Mouse (Mus musculus) layer of hippocampus, adult 8-10 months (tissue): ENCODE measurements around the gene Zfp148. TPM values are rescaled to one million over a fixed set of nuclear protein-coding genes. Genes with fewer than 3 reads are reported as not detected.

Experiments
- DNase-seq, 2 experiments: peaks; one replicate each; pipeline ENCODE4 v3.0.0; 2022; ENCODE audit warnings: low spot score in 2 of 2
- total RNA-seq, 4 experiments: library from RNA; stranded (reverse); gene quantifications; 2 replicates each; pipeline ENCODE4 v1.2.4; 2022

The Zfp148 gene
- total RNA-seq, 4 experiments from 2014 or later = 136 to 191 (median 152) TPM

- DNase-seq = no peak
These were observed 149.1 kb downstream of the Zfp148 start for GRCm38 (mm10) chr16:33529502-33530454.

DNA sequence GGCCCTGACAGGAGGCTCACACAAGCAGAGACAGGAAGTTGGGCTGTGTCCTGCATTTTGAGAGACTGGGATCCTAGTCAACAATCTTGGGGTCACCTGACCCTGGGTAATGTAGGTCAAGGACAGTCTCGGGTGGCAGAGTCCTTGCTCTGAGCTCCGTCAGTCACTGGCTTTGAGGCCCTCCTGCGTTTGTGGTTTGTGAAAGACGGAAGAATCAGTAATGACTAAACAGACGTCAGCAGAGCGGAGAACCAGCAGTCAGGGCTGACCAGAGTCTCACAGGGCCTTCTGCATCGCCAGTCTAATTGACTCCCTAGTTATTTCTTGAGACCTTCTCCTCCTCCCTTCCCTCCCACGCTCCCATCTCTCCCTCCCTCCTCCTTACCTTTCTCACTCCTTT lies 150.5 kb downstream of the Zfp148 start:
- no peak for DNase-seq

DNA sequence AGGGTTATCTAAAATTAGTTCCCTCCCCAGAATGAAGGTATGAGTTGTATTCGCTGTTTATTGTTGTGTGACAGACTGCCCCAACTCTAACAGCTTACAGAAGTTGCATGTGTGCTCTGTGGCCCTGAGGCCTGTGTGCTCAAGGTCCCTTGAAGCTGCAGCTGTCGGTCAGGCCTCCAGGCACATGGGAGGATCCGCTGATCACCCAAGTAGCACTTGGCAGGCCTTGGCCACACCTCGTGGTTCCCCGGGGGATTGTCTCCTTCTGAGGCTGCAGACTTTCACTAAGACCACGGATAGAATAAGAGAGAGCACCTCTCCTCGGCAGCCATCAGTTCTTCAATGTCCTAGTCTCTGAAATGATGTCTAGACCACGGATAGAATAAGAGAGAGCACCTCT lies 155.8 kb downstream of the Zfp148 start:
- DNase-seq = no peak

DNA sequence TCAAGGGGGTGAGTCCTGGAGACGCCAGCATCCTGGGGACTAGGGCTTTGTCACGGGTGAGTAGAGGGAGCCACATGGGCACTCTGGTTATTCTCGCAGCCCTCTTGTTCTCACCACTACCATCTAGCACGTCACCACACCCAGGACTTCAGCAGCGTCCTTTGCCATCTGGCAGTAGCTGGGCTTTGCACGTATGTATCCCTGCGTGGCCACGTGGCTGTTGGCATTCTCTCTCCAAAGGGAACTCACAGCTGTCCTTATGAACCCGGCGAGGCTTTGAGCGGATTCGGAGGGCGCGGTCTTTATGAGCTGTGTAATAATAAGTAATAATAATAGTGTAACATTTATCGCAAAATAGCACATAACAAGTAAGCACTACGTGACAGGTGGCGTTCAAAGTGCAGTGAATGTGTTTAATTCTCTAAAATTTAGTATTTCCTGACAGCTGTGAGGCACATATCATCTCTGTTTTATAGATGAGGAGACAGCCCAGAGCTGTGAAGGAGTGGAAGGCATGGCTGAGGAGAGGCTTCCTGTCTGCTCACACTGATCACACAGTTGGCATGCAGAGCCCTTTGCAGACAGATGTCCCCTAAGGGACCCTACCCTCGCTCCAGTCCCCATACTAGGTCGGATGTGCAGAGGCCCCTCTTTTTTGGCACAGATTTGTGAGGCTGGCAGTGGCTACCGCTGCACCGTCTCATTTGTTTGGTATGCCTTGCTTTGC lies 157.0 kb downstream of the Zfp148 start:
- DNase-seq = no peak

- no peak for DNase-seq
These were observed 163.7 kb downstream of the Zfp148 start for GRCm38 (mm10) chr16:33544346-33544745.

DNA sequence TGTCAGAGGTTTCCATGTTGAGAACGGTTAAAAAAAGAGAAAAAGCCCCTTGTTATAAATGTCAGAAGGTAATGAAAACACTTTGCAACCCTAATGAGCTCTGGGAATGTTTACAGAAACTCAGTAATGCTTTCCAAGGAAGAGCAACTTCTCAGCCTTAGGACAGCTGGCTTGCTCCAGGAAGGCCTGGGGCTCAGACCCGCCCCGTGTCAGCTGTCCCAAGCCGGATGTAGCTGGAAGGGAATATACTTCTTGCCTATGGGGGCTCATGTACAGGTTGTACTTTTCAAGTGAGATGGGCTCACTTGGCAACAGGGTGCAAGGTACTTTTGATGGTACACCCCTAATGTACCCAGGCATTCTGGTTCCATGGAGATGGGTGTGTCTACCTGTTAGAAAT lies 164.9 kb downstream of the Zfp148 start:
- no peak for DNase-seq

DNA sequence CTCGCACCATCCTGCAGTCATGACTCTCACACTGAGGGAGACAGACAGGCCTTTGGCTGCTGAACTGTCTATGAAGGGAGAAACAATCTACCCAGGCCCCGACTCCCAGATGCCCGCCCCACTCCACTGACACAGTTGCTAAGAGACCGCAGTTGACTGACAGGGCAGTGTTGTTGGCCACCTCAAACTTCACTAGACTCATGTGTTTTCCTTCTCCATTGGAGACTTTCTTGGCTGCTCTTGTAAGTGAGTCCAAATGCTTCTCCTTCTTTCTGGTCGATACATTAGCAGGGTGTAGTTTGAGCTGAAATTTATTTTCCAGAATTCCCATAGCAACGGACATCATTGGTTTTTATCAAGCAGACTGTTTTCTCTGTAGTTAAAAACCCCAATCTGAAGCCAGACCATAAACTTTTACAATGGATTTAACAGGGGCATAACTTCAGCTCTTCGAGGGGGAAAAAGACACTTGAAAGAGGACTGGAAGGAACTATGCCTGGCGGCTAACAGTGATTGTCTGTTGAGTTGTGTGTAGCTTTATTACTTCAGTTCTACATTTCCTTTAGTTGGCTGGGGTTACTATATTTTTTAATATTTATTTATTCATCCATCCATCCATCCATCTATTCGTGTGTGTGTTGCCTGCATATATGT lies 173.2 kb downstream of the Zfp148 start:
- no peak for DNase-seq

Other genes with a start within 250 kb of the Zfp148 start
- gene Osbpl11, start 195.8 kb upstream of the Zfp148 start, total RNA-seq = 10 to 100 TPM; 18.9 to 23.1 (median 21.8) TPM
- 10 to 100 TPM; 27.0 to 37.8 (median 31.0) TPM for gene Snx4, start 129.4 kb upstream of the Zfp148 start, total RNA-seq
- gene Slc12a8, start 136.5 kb downstream of the Zfp148 start, total RNA-seq = 1 to 10 TPM in 1 of 4 experiments, under 1 TPM in 3; 0.68 to 1.7 (median 0.86) TPM